8 mouse cellular contexts compared by ENCODE assay signal in genomic region chrX:135091074-135091473, GRCm38 (mm10).
DNase-seq lines count a peak whose midpoint lies in the region; ATAC-seq lines count a peak whose summit lies in the region.
"Not testable (repeated sequence)": the region's sequence is repeated elsewhere in the genome, so short reads cannot be mapped to it uniquely, and the experiment has no call there.

No protein-coding gene starts in this region.

- H3K4me2 ChIP-seq in forebrain, embryonic 11.5 days (ENCODE audit: low read depth, low read length, severe bottlenecking); liver, embryonic 13.5 days; neural tube, embryonic 11.5 days (ENCODE audit: low read depth): not testable (repeated sequence)

- not testable (repeated sequence) for H3K27ac ChIP-seq in forebrain, embryonic 11.5 days (ENCODE audit: low read depth, low read length); liver, embryonic 13.5 days; neural tube, embryonic 11.5 days (ENCODE audit: low read depth, low read length)

- not testable (repeated sequence) for H3K4me1 ChIP-seq in forebrain, embryonic 11.5 days (replicated peaks; ENCODE audit: control insufficient read depth, insufficient read depth, low read length); liver, embryonic 13.5 days (replicated peaks); neural tube, embryonic 11.5 days (ENCODE audit: control insufficient read depth, insufficient read depth, low read length)

- DNase-seq in c-Kit-negative CD71-positive TER-119-positive erythroid progenitor cells, embryonic 14.5 days (ENCODE audit: low read depth, low spot score): peak; percentile 3
- peak; percentile 66 for DNase-seq in forebrain, embryonic 11.5 days (ENCODE audit: low spot score)
- peak; percentile 5 for DNase-seq in heart, postnatal 25 days (ENCODE audit: low spot score)
- peak; percentile 49 for DNase-seq in kidney, postnatal 14 days
- peak; percentile 16 for DNase-seq in liver, embryonic 13.5 days
- peak; percentile 26 for DNase-seq in neural tube, embryonic 11.5 days (ENCODE audit: low spot score)
- DNase-seq in telencephalon, adult 2 months (ENCODE audit: low read depth, low spot score): peak; percentile 3

- H3K4me3 ChIP-seq in forebrain, embryonic 11.5 days (ENCODE audit: low read depth, low read length); liver, embryonic 13.5 days (replicated peaks); neural tube, embryonic 11.5 days (ENCODE audit: low read depth, low read length): not testable (repeated sequence)

- ATAC-seq in CD4-positive, CD25-positive, alpha-beta regulatory T cell, adult 4 months: peak; percentile 64
- ATAC-seq in forebrain, embryonic 11.5 days (replicated peaks; ENCODE audit: low FRiP score): 0 out of 2 replicates have a peak, but pooled peaks have one; percentile 65
- ATAC-seq in liver, embryonic 13.5 days (ENCODE audit: low read depth): 0 out of 2 replicates have a peak, but pooled peaks have one; percentile 51
- ATAC-seq in neural tube, embryonic 11.5 days (ENCODE audit: insufficient read depth, low FRiP score, low TSS enrichment): not testable (repeated sequence)

- H3K27me3 ChIP-seq in forebrain, embryonic 11.5 days (ENCODE audit: control insufficient read depth, insufficient read depth, low read length); liver, embryonic 13.5 days; neural tube, embryonic 11.5 days (ENCODE audit: control insufficient read depth, insufficient read depth, low read length): not testable (repeated sequence)

- intact Hi-C loops in heart, postnatal 25 days (cut with DNase I): not testable (repeated sequence)

- H3K9ac ChIP-seq in forebrain, embryonic 11.5 days (ENCODE audit: low read length); liver, embryonic 13.5 days; neural tube, embryonic 11.5 days (ENCODE audit: low read length): not testable (repeated sequence)

- WGBS in forebrain, embryonic 11.5 days: 19% methylated on average over 2 of the region's 3 CpGs
- 0% methylated on average over 1 of the region's 3 CpGs for WGBS in liver, embryonic 13.5 days (ENCODE audit: insufficient replicate concordance)
- 8% methylated on average over 2 of the region's 3 CpGs for WGBS in neural tube, embryonic 11.5 days

- not testable (repeated sequence) for H3K36me3 ChIP-seq in forebrain, embryonic 11.5 days (ENCODE audit: control insufficient read depth, insufficient read depth, low read length); liver, embryonic 13.5 days; neural tube, embryonic 11.5 days (ENCODE audit: control insufficient read depth, insufficient read depth, low read length)

- not testable (repeated sequence) for H3K9me3 ChIP-seq in forebrain, embryonic 11.5 days (ENCODE audit: control insufficient read depth, low read length); liver, embryonic 13.5 days (replicated peaks); neural tube, embryonic 11.5 days (ENCODE audit: control insufficient read depth, low read length)

Comparison
In these comparisons a context has a peak if more than half of its experiments do, and no peak if none do; other contexts are left out.
1. DNase-seq: peak in every context shown above with its lines; median percentile 66 in forebrain, embryonic 11.5 days; 49 in kidney, postnatal 14 days; 26 in neural tube, embryonic 11.5 days; 16 in liver, embryonic 13.5 days; 5 in heart, postnatal 25 days; 3 in c-Kit-negative CD71-positive TER-119-positive erythroid progenitor cells, embryonic 14.5 days; 3 in telencephalon, adult 2 months.